Mouse (Mus musculus) cerebellum, adult 2 months (tissue): ENCODE measurements around the gene Tmem206. TPM values are rescaled to one million over a fixed set of nuclear protein-coding genes. Genes with fewer than 3 reads are reported as not detected.
A peak's percentile ranks its signal among the peaks of the same experiment; 100 is the strongest.

Source experiments
- DNase-seq, 2 experiments: peaks; one replicate each; pipeline ENCODE4 v3.0.0; 2021
- H3K27ac ChIP-seq: fragments of 200-500 bp; 2 replicates; pipeline ENCODE4 v1.5.1; 2012; ENCODE audit warnings: low read length, control low read depth, inconsistent platforms; ENCODE audit not compliant: insufficient read depth
- H3K27me3 ChIP-seq: fragments of 200-500 bp; 2 replicates; pipeline ENCODE4 v1.6.1; 2012; ENCODE audit warnings: inconsistent platforms, mild to moderate bottlenecking, low read length, moderate library complexity; ENCODE audit not compliant: control insufficient read depth, insufficient read depth
- H3K4me1 ChIP-seq: fragments of 200-500 bp; 2 replicates; pipeline ENCODE4 v1.6.1; 2011; ENCODE audit warnings: low read length; ENCODE audit not compliant: control insufficient read depth, insufficient read depth
- H3K4me3 ChIP-seq: fragments of 200-500 bp; replicated peaks from 2 replicates; pipeline ENCODE3; 2011; ENCODE audit warnings: mild to moderate bottlenecking, low read depth, low read length, control low read depth; ENCODE audit not compliant: insufficient read depth
- CTCF ChIP-seq: fragments of 200-500 bp; IDR thresholded peaks from 2 replicates; pipeline ENCODE4 v1.5.1; 2011; ENCODE audit warnings: low read depth, mild to moderate bottlenecking, control low read depth, low read length, moderate library complexity, borderline replicate concordance; ENCODE audit not compliant: insufficient read depth
- POLR2A ChIP-seq: fragments of 200-500 bp; IDR thresholded peaks from 2 replicates; pipeline ENCODE4 v1.6.1; 2011; ENCODE audit warnings: low read length, control low read depth, borderline replicate concordance; ENCODE audit not compliant: insufficient read depth
- WGBS: fragments of 180-500 bp; shearing (Covaris S2); methylation state at CpG from one replicate; pipeline ENCODE4 v1.1.7; 2018; 5-methylcytosine and 5-hydroxymethylcytosine counted together
- polyA plus RNA-seq: library from polyadenylated mRNA; depleted of rRNA; stranded (reverse); fragments of >200 nt; gene quantifications from 2 replicates; pipeline ENCODE4 v1.2.3, GENCODE M21; 2012; rRNA removed

Tmem206 gene
- polyA plus RNA-seq, result 11.5 and 13.4 TPM in 2 replicates

DNA sequence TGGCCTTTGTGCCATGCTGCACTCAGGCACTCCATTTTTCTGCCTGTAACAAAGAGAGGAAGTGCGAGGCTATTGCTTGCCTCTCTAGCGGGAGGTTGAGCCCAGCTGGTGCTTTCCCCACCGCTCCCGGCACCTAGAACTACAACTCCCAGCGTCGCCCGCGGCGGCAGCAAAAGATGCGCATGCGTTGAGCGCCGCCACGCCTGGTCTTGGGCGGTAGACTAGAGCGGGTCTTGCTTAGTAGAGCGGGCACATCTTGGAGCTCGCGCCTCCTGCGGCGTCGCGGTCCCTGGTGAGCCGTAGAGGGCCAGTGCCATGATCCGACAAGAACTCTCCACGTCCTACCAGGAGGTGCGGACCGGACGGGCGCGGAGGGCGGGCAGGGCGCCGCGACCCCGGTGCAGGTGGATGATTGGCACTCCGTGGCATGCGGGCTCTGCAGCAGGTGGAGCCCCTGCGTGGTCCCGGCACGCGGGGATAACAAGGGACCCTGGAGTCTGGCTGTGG lies at the start of gene Tmem206:
TSS of gene Tmem206 (plus strand) at position 187 of the 507 bp plus-strand sequence.
- Histone ChIP-seq H3K4me3 (peak within 1 kb of the TSS; percentile 95), H3K27ac (peak within 1 kb of the TSS; percentile 77), H3K27me3 (no peaks in the 10 kb centered on the region), H3K4me1 (peaks cover 9% of the 10 kb centered on the region; the same call in 1 of the 2 replicates)
- under 1% methylated on average over 42 of the region's 42 CpGs for WGBS
- TF ChIP-seq CTCF (no peak), POLR2A (peak; percentile 93)
- peak; percentile 94 to 96 for DNase-seq

GRCm38 (mm10) chr1:191276181-191276580 lies 49.5 kb upstream of the Tmem206 start:
- H3K4me1 ChIP-seq, result no peaks in the 10 kb centered on the region
- no peak overlapping the region for H3K4me3 ChIP-seq
- 92% methylated on average over 7 of the region's 7 CpGs for WGBS
- no peak overlapping the region for H3K27ac ChIP-seq
- no peaks in the 10 kb centered on the region for H3K27me3 ChIP-seq
- no peak for TF ChIP-seq POLR2A
- TF ChIP-seq CTCF, result no peak
- DNase-seq, result no peak

- no peak overlapping the region for H3K27ac ChIP-seq
- TF ChIP-seq POLR2A, result no peak
- no peak overlapping the region for H3K4me3 ChIP-seq
- no peaks in the 10 kb centered on the region for H3K27me3 ChIP-seq
- H3K4me1 ChIP-seq, result no peaks in the 10 kb centered on the region
- 78% methylated on average over 14 of the region's 14 CpGs for WGBS
- DNase-seq, result no peak
These were observed 48.1 kb upstream of the Tmem206 start for GRCm38 (mm10) chr1:191277549-191278059.

DNA sequence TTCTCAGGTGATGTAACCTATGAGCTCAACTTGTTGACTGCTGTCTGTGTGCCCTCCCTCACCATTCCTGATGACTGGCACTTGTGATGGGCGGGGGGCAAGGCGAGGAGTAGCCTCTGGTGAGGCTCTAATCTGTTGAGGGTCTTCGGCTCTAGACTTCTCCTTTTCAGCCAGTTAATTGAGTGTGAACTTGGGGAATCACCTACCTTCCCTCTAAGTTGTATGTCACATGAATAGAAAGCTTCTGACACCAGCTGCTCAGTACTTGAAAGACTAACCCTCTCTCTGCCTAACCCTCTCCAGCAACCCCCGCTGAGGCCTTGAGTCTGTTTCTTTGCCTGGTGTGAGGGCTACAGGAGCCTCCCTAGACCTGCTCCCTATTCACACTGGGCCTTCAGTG lies 47.4 kb upstream of the Tmem206 start:
- WGBS, result 76% methylated on average over 4 of the region's 4 CpGs
- no peak overlapping the region for H3K4me3 ChIP-seq
- no peaks in the 10 kb centered on the region for H3K27me3 ChIP-seq
- TF ChIP-seq POLR2A (no peak), CTCF (no peak)
- DNase-seq, result no peak
- no peak overlapping the region for H3K27ac ChIP-seq
- no peaks in the 10 kb centered on the region for H3K4me1 ChIP-seq

GRCm38 (mm10) chr1:191281171-191281570 lies 44.5 kb upstream of the Tmem206 start:
- Histone ChIP-seq H3K4me3 (no peak overlapping the region), H3K27me3 (no peaks in the 10 kb centered on the region), H3K4me1 (no peaks in the 10 kb centered on the region), H3K27ac (no peak overlapping the region)
- no peak for TF ChIP-seq POLR2A
- TF ChIP-seq CTCF, result no peak
- WGBS, result 65% methylated on average over 7 of the region's 7 CpGs
- DNase-seq, result no peak

- Histone ChIP-seq H3K27me3 (no peaks in the 10 kb centered on the region), H3K4me3 (no peak overlapping the region), H3K4me1 (no peaks in the 10 kb centered on the region), H3K27ac (no peak overlapping the region)
- no peak for DNase-seq
- WGBS, result 97% methylated on average over 1 of the region's 1 CpGs
- TF ChIP-seq POLR2A (no peak), CTCF (no peak)
These were observed 43.4 kb upstream of the Tmem206 start for GRCm38 (mm10) chr1:191282319-191282718.

DNA sequence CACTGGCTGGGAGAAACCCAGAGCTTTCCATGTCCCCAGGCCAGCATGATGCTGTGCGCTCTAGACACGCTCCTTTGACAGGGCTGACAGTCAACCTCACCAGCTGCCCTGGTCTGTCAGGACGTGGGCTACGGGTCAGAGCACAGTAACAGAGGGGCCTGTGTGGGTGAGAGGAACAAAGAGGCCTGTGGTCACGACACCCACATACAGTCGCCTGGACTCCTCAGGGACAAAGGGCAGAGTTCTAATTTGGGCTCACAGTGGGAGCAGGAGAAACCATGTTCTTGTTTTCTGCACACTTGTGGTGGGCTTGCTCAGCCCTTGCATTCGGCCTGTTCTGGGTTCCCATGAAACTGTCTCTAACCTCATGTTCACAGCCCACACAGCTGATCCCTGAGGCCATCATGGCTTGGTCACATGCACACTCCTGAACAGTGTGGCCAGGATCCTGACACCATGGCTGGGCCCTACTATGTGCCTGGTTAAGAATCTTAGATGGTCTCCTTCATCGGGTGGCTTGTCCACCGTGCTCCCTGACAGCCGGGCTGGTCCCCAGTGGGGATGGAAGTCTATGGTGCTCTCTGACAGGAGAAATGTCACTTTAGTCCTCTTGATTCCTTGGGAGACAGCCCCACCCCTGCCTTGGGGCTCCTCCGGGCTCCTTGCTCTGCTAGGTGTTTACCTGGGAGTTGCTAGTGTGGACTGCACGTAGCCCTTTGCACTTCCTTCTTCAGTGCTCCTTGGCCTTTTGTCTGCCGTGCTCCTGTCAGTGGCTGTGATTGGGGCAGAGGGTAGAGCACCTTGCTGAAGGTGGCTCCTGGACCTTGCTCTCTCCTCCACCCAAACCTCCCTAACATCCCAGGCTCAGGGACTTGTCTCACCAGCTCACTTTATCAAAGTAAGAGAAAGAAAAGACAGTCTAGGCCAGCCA lies 42.3 kb upstream of the Tmem206 start:
- Histone ChIP-seq H3K4me3 (no peak overlapping the region), H3K27ac (no peak overlapping the region), H3K27me3 (no peaks in the 10 kb centered on the region), H3K4me1 (no peaks in the 10 kb centered on the region)
- 85% methylated on average over 13 of the region's 13 CpGs for WGBS
- TF ChIP-seq POLR2A, result no peak
- no peak for TF ChIP-seq CTCF
- no peak for DNase-seq

DNA sequence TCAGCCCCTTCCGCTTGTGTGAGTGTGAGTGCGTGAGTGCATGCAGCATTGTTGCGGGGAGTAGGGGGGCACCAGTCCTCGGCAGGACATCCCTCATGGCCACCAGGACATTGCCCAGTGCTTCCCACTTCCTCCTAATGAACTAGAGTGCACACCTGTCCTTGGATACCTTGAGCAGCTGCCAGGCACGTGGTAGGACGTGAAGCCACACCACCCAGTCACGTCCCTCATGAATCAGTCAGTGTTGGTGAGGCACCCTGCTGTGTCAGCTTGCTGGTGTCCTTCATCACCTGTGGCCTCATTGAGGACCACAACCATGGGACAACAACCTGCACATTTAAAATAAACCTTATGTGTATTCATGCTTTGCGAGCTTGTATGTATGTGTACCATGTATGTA lies 41.2 kb upstream of the Tmem206 start:
- H3K4me3 ChIP-seq, result no peak overlapping the region
- no peak overlapping the region for H3K27ac ChIP-seq
- WGBS, result 80% methylated on average over 8 of the region's 8 CpGs
- H3K27me3 ChIP-seq, result no peaks in the 10 kb centered on the region
- H3K4me1 ChIP-seq, result no peaks in the 10 kb centered on the region
- no peak for DNase-seq
- TF ChIP-seq CTCF (no peak), POLR2A (no peak)
